Mouse (Mus musculus) embryonic facial prominence, embryonic 11.5 days (tissue): Measurements from ENCODE around the gene Pam16. TPM values are rescaled to one million over a fixed set of nuclear protein-coding genes. Genes with fewer than 3 reads are reported as not detected.

Experiments used
- ATAC-seq: fragments of 200-750 bp; cut with Nextera tagmentation; replicated peaks from 2 replicates; pipeline ENCODE4 v1.8.0; 2017; ENCODE audit warnings: low read depth; ENCODE audit not compliant: insufficient number of reproducible peaks, low FRiP score, low TSS enrichment
- DNase-seq: peaks from one replicate; pipeline ENCODE4 v3.0.0-alpha.2; 2015; ENCODE audit warnings: low spot score
- H3K27ac ChIP-seq: fragments of 300-500 bp; sonication (generic); replicated peaks from 2 replicates; pipeline ENCODE4 v1.5.1; 2014; ENCODE audit warnings: mild to moderate bottlenecking, low read depth, low read length, control low read depth
- H3K27me3 ChIP-seq: fragments of 300-500 bp; sonication (generic); 2 replicates; pipeline ENCODE4 v1.6.1; 2014; ENCODE audit warnings: mild to moderate bottlenecking, low read length, moderate library complexity, mixed read lengths; ENCODE audit not compliant: control insufficient read depth, insufficient read depth
- H3K36me3 ChIP-seq: fragments of 300-500 bp; sonication (generic); replicated peaks from 2 replicates; pipeline ENCODE4 v1.6.1; 2014; ENCODE audit warnings: low read depth, mild to moderate bottlenecking, low read length, moderate library complexity, mixed read lengths; ENCODE audit not compliant: control insufficient read depth, insufficient read depth
- H3K4me1 ChIP-seq: fragments of 300-500 bp; sonication (generic); 2 replicates; pipeline ENCODE4 v1.6.1; 2014; ENCODE audit warnings: low read length, mixed read lengths; ENCODE audit not compliant: control insufficient read depth, insufficient read depth
- H3K4me2 ChIP-seq: fragments of 300-500 bp; sonication (generic); 2 replicates; pipeline ENCODE4 v1.6.1; 2014; ENCODE audit warnings: low read depth, mild to moderate bottlenecking, control low read depth, low read length, moderate library complexity
- H3K4me3 ChIP-seq: fragments of 300-500 bp; sonication (generic); 2 replicates; pipeline ENCODE4 v1.5.1; 2014; ENCODE audit warnings: low read depth, low read length, control low read depth
- H3K9ac ChIP-seq: fragments of 300-500 bp; sonication (generic); replicated peaks from 2 replicates; pipeline ENCODE4 v1.6.1; 2014; ENCODE audit warnings: mild to moderate bottlenecking, control low read depth, low read length
- H3K9me3 ChIP-seq: fragments of 300-500 bp; sonication (generic); replicated peaks from 2 replicates; pipeline ENCODE4 v1.6.1; 2016; ENCODE audit warnings: mild to moderate bottlenecking, low read length, inconsistent platforms, mixed read lengths; ENCODE audit not compliant: control insufficient read depth
- WGBS: fragments of 180-500 bp; shearing (Covaris S2); extraction: QIAGEN DNeasy Blood & Tissue Kit; methylation state at CpG from one replicate; pipeline ENCODE4 v1.1.7; 2014; 5-methylcytosine and 5-hydroxymethylcytosine counted together
- polyA plus RNA-seq: library from polyadenylated mRNA; unstranded; fragments of >200 nt; fragmentation: Nextera tagmentation; extraction: Ambion mirVana; gene quantifications from 2 replicates; pipeline ENCODE4 v1.2.1, GENCODE M21; 2014

Pam16 gene
- polyA plus RNA-seq, 1 experiment from 2014 or later = 105 TPM

DNA sequence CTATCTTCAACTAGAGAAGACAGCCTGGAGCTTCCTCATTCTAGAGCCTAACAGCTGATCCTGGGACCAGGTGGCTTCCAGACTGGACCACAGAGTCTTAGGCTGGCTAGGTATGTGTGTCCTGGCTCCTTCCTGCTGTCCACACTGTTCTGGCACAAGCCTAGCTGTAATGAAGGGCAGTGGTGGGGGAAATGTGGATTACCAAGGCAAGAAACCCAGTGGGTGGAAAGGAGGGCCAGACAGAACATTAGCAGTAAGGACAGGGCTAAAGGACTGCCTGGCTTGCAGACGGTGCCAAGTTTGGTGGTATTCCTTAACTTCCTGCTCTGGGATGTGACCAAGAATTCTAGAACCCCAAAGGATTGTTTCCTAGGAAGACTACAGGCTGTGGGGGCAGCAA, 26.3 kb upstream of the Pam16 start:
- peaks cover 7% of the 10 kb centered on the region for H3K36me3 ChIP-seq
- peaks cover 25% of the 10 kb centered on the region for H3K4me1 ChIP-seq
- 81% methylated on average over 1 of the region's 1 CpGs for WGBS
- no peak overlapping the region for H3K4me3 ChIP-seq
- DNase-seq (no peak), ATAC-seq (no peak)
- H3K9ac ChIP-seq = 0 out of 2 replicates have a peak overlapping the region, but pooled peaks have one; percentile 4
- peak overlapping the region; percentile 93 for H3K27ac ChIP-seq
- no peaks in the 10 kb centered on the region for H3K27me3 ChIP-seq
- no peak overlapping the region for H3K4me2 ChIP-seq
- no peaks in the 10 kb centered on the region for H3K9me3 ChIP-seq

DNA sequence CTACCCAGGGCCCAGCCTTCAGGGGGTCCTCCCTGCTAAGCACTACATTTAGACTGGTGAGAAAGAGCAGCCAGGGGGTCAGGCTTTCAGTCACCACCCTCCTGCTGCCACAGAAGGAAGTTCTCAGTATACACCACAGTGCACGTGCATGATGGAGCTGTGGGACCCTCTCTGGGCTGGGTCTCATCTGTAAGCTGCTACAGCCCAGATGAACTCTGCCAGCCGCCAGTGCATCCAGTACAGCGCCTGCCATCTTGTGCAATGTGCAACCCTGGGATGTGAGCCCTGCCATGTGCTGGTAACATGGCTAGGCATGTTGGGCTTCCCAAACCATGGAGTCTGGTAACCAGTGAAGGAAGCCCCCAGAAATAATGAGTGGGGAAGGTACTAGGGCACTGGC, 25.4 kb upstream of the Pam16 start:
- no peak overlapping the region for H3K4me2 ChIP-seq
- peaks cover 25% of the 10 kb centered on the region for H3K4me1 ChIP-seq
- no peaks in the 10 kb centered on the region for H3K27me3 ChIP-seq
- H3K36me3 ChIP-seq = peaks cover 7% of the 10 kb centered on the region
- H3K9me3 ChIP-seq = no peaks in the 10 kb centered on the region
- H3K4me3 ChIP-seq = no peak overlapping the region
- DNase-seq (no peak), ATAC-seq (no peak)
- H3K27ac ChIP-seq = no peak overlapping the region
- H3K9ac ChIP-seq = peak overlapping the region; percentile 15; the same call in 1 of the 2 replicates
- 89% methylated on average over 3 of the region's 3 CpGs for WGBS

- no peaks in the 10 kb centered on the region for H3K9me3 ChIP-seq
- peaks cover 7% of the 10 kb centered on the region for H3K36me3 ChIP-seq
- no peak overlapping the region for H3K27ac ChIP-seq
- no peak for ATAC-seq
- no peak overlapping the region for H3K4me2 ChIP-seq
- H3K27me3 ChIP-seq = no peaks in the 10 kb centered on the region
- no peak overlapping the region for H3K4me3 ChIP-seq
- H3K4me1 ChIP-seq = peaks cover 25% of the 10 kb centered on the region
- DNase-seq = no peak
- 86% methylated on average over 11 of the region's 11 CpGs for WGBS
- peak overlapping the region; percentile 15; the same call in 1 of the 2 replicates for H3K9ac ChIP-seq
Measured at GRCm38 (mm10) chr16:4649692-4650091, 24.9 kb upstream of the Pam16 start.

DNA sequence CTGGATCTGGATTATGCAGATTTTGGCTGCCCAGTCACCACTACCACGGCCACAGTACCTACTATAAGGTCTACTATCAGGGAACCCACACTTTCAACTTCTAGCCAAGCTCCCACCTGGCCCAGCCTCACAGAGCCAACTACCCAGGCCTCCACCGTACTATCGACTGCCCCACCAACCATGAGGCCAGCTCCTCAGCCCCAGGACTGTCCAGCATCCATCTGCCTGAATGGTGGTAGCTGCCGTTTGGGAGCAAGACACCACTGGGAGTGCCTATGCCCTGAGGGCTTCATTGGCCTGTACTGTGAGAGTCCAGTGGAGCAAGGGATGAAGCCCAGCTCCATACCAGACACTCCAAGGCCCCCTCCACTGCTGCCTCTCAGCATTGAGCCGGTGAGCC, 24.4 kb upstream of the Pam16 start:
- Histone ChIP-seq H3K9ac (no peak overlapping the region), H3K27ac (no peak overlapping the region), H3K36me3 (peaks cover 7% of the 10 kb centered on the region), H3K4me1 (peaks cover 25% of the 10 kb centered on the region), H3K27me3 (no peaks in the 10 kb centered on the region), H3K4me2 (no peak overlapping the region), H3K4me3 (no peak overlapping the region), H3K9me3 (no peaks in the 10 kb centered on the region)
- no peak for DNase-seq
- ATAC-seq = no peak
- 80% methylated on average over 5 of the region's 5 CpGs for WGBS

DNA sequence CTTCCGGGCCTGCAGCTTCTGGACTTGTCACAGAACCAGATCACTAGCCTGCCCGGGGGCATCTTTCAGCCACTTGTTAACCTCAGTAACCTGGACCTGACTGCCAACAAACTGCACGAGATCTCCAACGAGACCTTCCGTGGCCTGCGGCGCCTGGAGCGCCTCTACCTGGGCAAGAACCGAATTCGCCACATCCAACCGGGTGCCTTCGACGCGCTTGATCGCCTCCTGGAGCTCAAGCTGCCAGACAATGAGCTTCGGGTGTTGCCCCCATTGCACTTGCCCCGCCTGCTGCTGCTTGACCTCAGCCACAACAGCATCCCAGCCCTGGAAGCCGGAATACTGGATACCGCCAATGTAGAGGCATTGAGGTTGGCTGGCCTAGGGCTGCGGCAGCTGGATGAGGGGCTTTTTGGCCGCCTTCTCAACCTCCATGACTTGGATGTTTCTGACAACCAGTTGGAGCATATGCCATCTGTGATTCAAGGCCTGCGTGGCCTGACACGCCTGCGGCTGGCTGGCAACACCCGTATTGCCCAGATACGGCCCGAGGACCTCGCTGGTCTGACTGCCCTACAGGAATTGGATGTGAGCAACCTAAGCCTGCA, 23.7 kb upstream of the Pam16 start:
- H3K27me3 ChIP-seq = no peaks in the 10 kb centered on the region
- ATAC-seq (no peak), DNase-seq (no peak)
- H3K27ac ChIP-seq = no peak overlapping the region
- H3K4me1 ChIP-seq = peaks cover 25% of the 10 kb centered on the region
- H3K9me3 ChIP-seq = no peaks in the 10 kb centered on the region
- 86% methylated on average over 28 of the region's 28 CpGs for WGBS
- H3K9ac ChIP-seq = no peak overlapping the region
- H3K4me3 ChIP-seq = no peak overlapping the region
- H3K36me3 ChIP-seq = peaks cover 7% of the 10 kb centered on the region
- H3K4me2 ChIP-seq = no peak overlapping the region

GRCm38 (mm10) chr16:4647651-4648141, 22.9 kb upstream of the Pam16 start:
- Histone ChIP-seq H3K9me3 (no peaks in the 10 kb centered on the region), H3K4me3 (no peak overlapping the region), H3K4me1 (peaks cover 25% of the 10 kb centered on the region), H3K36me3 (peaks cover 7% of the 10 kb centered on the region), H3K27me3 (no peaks in the 10 kb centered on the region), H3K27ac (0 out of 2 replicates have a peak overlapping the region, but pooled peaks have one; percentile 2), H3K4me2 (no peak overlapping the region), H3K9ac (no peak overlapping the region)
- ATAC-seq (no peak), DNase-seq (no peak)
- 67% methylated on average over 13 of the region's 13 CpGs for WGBS

GRCm38 (mm10) chr16:4646831-4647230, 22.0 kb upstream of the Pam16 start:
- no peak for ATAC-seq
- no peak overlapping the region for H3K4me2 ChIP-seq
- H3K27me3 ChIP-seq = no peaks in the 10 kb centered on the region
- no peak overlapping the region for H3K4me3 ChIP-seq
- no peak for DNase-seq
- H3K36me3 ChIP-seq = peaks cover 7% of the 10 kb centered on the region
- no peaks in the 10 kb centered on the region for H3K9me3 ChIP-seq
- no peak overlapping the region for H3K9ac ChIP-seq
- WGBS = 63% methylated on average over 4 of the region's 4 CpGs
- H3K27ac ChIP-seq = peak overlapping the region; percentile 2; the same call in 1 of the 2 replicates
- peaks cover 18% of the 10 kb centered on the region for H3K4me1 ChIP-seq

DNA sequence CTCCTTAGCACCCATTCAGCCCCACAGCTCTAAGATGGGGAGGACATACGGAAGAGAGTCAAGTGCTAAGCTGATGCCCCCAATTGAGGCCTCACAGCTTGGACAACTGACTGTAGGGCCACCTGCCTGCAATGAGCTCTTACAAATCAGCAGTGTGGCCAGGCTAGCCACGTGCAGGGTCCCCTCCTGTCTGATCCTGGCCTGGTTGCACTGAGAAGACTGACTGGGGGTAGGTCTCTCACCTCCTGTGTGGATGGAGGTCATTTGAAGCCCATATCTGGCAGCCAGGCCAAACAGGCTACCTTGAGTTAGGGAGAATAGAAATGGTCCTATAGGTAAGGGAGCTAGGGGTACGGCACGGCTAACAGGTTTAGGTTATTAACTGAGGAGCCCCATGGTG, 21.1 kb upstream of the Pam16 start:
- no peak for DNase-seq
- peaks cover 7% of the 10 kb centered on the region for H3K36me3 ChIP-seq
- ATAC-seq = no peak
- 87% methylated on average over 4 of the region's 4 CpGs for WGBS
- no peak overlapping the region for H3K4me3 ChIP-seq
- H3K4me2 ChIP-seq = no peak overlapping the region
- peaks cover 16% of the 10 kb centered on the region for H3K4me1 ChIP-seq
- no peaks in the 10 kb centered on the region for H3K9me3 ChIP-seq
- no peak overlapping the region for H3K27ac ChIP-seq
- H3K27me3 ChIP-seq = no peaks in the 10 kb centered on the region
- no peak overlapping the region for H3K9ac ChIP-seq
